ENCODE assay signal across 8 mouse cellular contexts in genomic region chr10:43175156-43175601, GRCm38 (mm10). TPM values are rescaled to one million over a fixed set of nuclear protein-coding genes. Genes with fewer than 3 reads are reported as not detected.
DNase-seq lines count a peak whose midpoint lies in the region; ATAC-seq and TF ChIP-seq lines count a peak whose summit lies in the region.

No protein-coding gene starts in this region.

- DNase-seq in lung, postnatal 0 days (ENCODE audit: low spot score) = no peak
- no peak for DNase-seq in lung, postnatal 4 days
- DNase-seq in cerebellum, adult 9-10 months = peak; percentile 72
- peak; percentile 11 for DNase-seq in right cerebral cortex, postnatal 14 days
- no peak for DNase-seq in thymus, adult 18-20 months
- no peak for DNase-seq in urinary bladder, adult 2 months (ENCODE audit: low spot score)

- H3K27ac ChIP-seq in lung, postnatal 0 days (ENCODE audit: low read length) = no peak overlapping the region
- H3K27ac ChIP-seq in limb, embryonic 12.5 days = no peak overlapping the region

- TF ChIP-seq CTCF in lung, postnatal 0 days (IDR thresholded peaks at IDR 0.05) = no peak

- H3K27me3 ChIP-seq in lung, postnatal 0 days (replicated peaks; ENCODE audit: insufficient read depth, low read length) = peaks cover 50% of the 10 kb centered on the region
- peaks cover 31% of the 10 kb centered on the region for H3K27me3 ChIP-seq in limb, embryonic 12.5 days

- ATAC-seq in lung, postnatal 0 days = no peak
- ATAC-seq in frontal cortex, adult (ENCODE audit: low TSS enrichment) = peak; percentile 44
- ATAC-seq in limb, embryonic 12.5 days (ENCODE audit: insufficient number of reproducible peaks, insufficient read depth, low FRiP score, low TSS enrichment, low read depth) = peak; percentile 33

- H3K4me3 ChIP-seq in lung, postnatal 0 days (ENCODE audit: low read depth, low read length) = peak overlapping the region; percentile 62
- peak overlapping the region; percentile 87 for H3K4me3 ChIP-seq in limb, embryonic 12.5 days (replicated peaks)

- H3K9me3 ChIP-seq in lung, postnatal 0 days (ENCODE audit: low read length) = no peaks in the 10 kb centered on the region
- no peaks in the 10 kb centered on the region for H3K9me3 ChIP-seq in limb, embryonic 12.5 days

- H3K4me1 ChIP-seq in lung, postnatal 0 days (ENCODE audit: insufficient read depth, low read depth, low read length) = no peaks in the 10 kb centered on the region
- peaks cover 21% of the 10 kb centered on the region for H3K4me1 ChIP-seq in limb, embryonic 12.5 days (replicated peaks)

- 4% methylated on average over 18 of the region's 18 CpGs for WGBS in lung, postnatal 0 days
- WGBS in limb, embryonic 12.5 days = 1% methylated on average over 18 of the region's 18 CpGs

- no peak overlapping the region for H3K9ac ChIP-seq in lung, postnatal 0 days (replicated peaks; ENCODE audit: low read depth)
- peak overlapping the region; percentile 89 for H3K9ac ChIP-seq in limb, embryonic 12.5 days (replicated peaks)

- H3K36me3 ChIP-seq in lung, postnatal 0 days (ENCODE audit: insufficient read depth, low read length) = no peaks in the 10 kb centered on the region
- H3K36me3 ChIP-seq in limb, embryonic 12.5 days = no peaks in the 10 kb centered on the region

- no peak for TF ChIP-seq EP300 in lung, postnatal 0 days (IDR thresholded peaks at IDR 0.05)

- H3K4me2 ChIP-seq in lung, postnatal 0 days (replicated peaks; ENCODE audit: low read depth, low read length) = peak overlapping the region; percentile 96
- H3K4me2 ChIP-seq in limb, embryonic 12.5 days = peak overlapping the region; percentile 80

RNA-seq across cellular contexts. Expression of gene 9030612E09Rik, which starts 0.7 kb away (rescaled TPM):
- 0.16 TPM in 1 of 2 replicates, not detected in the other for polyA plus RNA-seq in lung, postnatal 0 days (2015; fragmentation: Nextera tagmentation; extraction: Ambion mirVana)
- polyA plus RNA-seq in limb, embryonic 12.5 days (2016; fragmentation: Nextera tagmentation; extraction: Ambion mirVana) = 0.81 and 0.83 TPM in 2 replicates
- polyA plus RNA-seq in urinary bladder, adult 2 months (2012; rRNA removed) = 0.39 and 0.53 TPM in 2 replicates

RNA-seq across cellular contexts. Expression of gene Sobp, which starts 0.8 kb away (rescaled TPM):
- polyA plus RNA-seq in lung, postnatal 0 days (2015; fragmentation: Nextera tagmentation; extraction: Ambion mirVana) = 0.27 and 0.31 TPM in 2 replicates
- 4.3 and 4.7 TPM in 2 replicates for polyA plus RNA-seq in limb, embryonic 12.5 days (2016; fragmentation: Nextera tagmentation; extraction: Ambion mirVana)
- polyA plus RNA-seq in urinary bladder, adult 2 months (2012; rRNA removed) = 1.2 and 2.4 TPM in 2 replicates

RNA-seq across cellular contexts. Expression of gene Pdss2, which starts 46.1 kb away (rescaled TPM):
- polyA plus RNA-seq in lung, postnatal 0 days (2015; fragmentation: Nextera tagmentation; extraction: Ambion mirVana) = 4.5 and 5.1 TPM in 2 replicates
- 13.7 and 14.0 TPM in 2 replicates for polyA plus RNA-seq in limb, embryonic 12.5 days (2016; fragmentation: Nextera tagmentation; extraction: Ambion mirVana)
- 10.6 and 12.5 TPM in 2 replicates for polyA plus RNA-seq in urinary bladder, adult 2 months (2012; rRNA removed)

Comparison
In these comparisons a context has a peak if more than half of its experiments do, and no peak if none do; other contexts are left out.
1. DNase-seq: peak in cerebellum, adult 9-10 months (single experiment) and right cerebral cortex, postnatal 14 days (single experiment); none in lung, postnatal 0 days (single experiment), lung, postnatal 4 days (0 of 2), thymus, adult 18-20 months (0 of 2) and urinary bladder, adult 2 months (single experiment).